Mouse (Mus musculus) T-helper 17 cell (primary cell): Measurements from ENCODE around the gene Rab6b.

Experiments
- in situ Hi-C, 2 experiments: fragments of 300-600 bp; cut with MboI, MseI; formaldehyde crosslinking; loops; 1 replicate in 1 of 2; 2 replicates in 1 of 2; pipeline ENCODE4 v1.15.1; 2025; ENCODE audit warnings: high pct_unique_total_duplicates in 2 of 2

Rab6b gene

DNA sequence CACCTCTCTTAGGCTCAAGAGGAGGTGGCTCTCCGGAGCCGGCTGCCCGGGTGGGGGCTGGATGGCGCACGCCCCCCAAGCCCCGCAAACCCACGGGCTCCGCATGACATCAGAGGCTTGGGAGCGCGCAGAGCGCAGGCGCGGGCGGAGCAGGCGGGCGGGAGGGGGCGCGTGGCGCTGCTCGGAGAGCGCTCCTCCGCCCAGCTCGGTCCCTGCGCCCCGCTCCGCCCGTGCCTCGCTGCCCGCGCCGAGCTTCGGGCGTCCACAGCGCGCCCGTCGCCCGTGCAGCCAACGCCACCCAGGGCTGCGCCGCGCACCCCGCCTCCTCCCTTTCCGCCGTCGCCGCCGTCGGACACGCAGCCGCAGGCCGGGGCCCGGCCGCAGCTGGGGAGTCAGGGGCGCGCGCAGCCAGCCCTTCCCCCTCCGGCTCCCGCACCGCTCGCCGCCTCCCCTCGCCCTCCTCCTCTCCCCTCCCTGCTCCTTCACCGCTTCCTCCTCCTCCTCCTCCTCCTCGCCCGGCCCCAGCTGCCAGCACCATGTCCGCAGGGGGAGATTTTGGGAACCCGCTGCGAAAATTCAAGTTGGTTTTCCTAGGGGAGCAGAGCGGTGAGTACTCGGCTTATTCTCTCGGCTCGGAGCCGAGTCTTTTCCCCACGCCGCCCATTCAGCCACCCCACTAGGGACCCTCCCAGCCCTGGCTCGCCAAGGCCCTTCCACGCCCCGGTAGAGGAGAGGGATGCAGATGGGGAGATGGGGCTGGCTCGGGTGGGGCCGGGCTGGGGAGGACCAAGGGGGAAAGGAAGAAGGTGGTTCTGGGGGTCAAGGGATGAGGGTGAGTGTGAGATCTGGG is at the start of gene Rab6b:
Gene Rab6b, plus strand, starts transcription at position 167 of the 850 bp plus-strand sequence.
- in situ Hi-C loops = loop anchor here in 1 of 2 experiments (5.0 kb wide), 1 partner anchor 90 kb away; the partner anchor contains the start of gene Srprb

DNA sequence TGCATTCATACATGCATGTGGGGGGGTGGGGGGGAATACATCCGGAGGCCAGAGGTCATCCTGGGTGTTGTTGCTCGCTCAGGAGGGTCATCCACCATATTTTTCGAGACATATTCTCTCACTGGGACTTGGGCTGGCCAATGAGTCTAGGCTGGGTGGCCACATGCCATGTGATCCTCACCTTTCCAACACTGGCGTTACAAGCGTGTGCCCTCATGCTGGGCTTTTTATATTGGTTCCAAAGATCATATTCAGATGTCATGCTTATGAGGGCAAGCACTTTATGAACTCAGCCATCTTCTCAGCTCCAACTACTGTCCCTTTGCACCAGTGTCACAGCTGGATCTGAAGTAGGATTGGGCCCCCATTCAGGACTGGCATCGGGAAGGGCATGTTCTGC is 48.0 kb upstream of the Rab6b start:
- in situ Hi-C loops = no loop called here

DNA sequence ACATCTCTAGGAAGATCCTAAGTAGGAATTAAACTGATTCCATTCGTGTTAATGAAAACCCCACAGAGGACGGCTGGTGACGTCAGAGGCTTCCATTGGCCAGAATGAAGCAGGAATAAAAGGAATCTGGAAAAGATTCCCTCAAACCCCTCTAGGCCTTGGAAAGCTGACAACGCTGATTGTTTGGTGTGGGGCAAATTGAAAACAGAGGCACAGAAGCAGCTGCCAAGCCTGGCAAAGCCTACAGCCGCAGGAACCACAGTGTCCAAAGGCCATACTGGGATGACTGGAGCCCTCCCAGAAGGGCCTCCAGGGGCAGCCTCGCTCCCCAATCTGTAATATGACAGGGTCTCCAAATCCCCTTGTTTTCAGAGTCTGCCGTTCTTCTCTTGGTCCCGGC is 44.7 kb upstream of the Rab6b start:
- in situ Hi-C loops = no loop called here

DNA sequence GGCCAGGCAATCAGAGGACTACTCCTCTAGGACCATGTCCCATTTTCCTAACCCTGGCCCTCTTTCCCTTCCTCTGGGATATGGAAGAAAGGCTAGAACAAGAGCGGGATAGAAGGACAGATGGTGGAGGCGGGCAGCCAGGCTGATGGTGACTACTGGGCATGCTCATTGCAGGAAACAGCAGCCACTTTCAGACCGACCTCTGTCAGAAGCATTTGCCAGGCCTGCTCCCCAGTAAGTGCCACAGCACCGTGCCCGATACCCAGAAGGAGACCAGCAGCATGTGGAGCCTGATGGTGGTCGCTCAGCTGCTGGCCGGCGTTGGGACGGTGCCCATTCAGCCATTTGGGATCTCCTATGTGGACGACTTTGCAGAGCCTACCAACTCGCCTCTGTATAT is 43.9 kb upstream of the Rab6b start:
- in situ Hi-C loops = no loop called here

DNA sequence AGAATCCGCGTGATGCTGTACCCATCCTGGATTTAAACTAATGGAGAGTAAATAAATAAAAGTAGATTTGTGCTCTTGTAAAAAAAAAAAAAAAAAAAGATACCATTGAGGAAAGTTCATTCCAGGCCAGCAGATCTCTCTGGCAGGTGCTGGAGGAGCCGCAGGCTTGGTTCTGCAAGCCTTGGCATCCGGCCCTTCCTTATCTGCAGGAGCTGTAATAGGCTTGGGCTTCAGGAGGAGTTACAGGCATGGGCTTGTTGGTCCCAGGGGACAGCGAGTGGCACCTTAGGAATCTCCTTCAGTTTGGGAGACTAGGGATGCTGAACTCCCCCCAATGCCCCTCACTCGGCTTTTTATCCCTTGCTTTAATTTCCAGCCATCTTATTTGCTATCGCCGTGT is 42.8 kb upstream of the Rab6b start:
- in situ Hi-C loops = no loop called here

DNA sequence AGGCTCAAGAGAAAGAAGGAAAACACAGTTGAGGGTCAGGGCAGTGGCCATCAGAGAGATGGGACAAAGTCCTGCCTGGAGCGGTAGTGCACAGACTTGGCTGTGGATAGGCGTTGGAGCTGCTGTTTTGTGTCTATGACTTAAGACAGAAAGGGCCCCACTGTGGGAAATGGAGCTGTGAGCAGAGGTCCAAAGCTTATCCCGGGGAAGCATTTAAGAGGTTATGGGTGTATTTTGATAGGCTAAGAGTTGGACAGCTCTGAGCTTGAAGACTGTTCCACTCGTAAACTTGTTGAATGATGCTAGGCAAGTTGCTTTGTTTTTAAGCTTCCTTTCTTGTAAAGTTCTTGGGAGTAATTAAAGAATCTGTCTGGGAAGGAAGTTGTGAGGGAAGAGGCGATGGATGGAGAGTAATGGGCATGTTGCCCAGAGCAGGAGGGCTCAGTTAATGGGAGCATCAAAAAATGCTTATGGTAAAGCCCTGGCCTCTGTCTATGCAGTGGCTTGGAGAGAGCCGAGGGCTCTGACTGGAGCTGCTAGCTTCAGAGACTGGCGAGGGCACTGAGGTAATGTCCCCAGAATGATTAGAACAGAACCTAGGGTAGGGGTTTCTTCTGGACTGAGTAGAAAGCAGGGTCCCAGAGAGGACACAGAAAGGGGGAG is 39.9 kb upstream of the Rab6b start:
- in situ Hi-C loops = no loop called here

DNA sequence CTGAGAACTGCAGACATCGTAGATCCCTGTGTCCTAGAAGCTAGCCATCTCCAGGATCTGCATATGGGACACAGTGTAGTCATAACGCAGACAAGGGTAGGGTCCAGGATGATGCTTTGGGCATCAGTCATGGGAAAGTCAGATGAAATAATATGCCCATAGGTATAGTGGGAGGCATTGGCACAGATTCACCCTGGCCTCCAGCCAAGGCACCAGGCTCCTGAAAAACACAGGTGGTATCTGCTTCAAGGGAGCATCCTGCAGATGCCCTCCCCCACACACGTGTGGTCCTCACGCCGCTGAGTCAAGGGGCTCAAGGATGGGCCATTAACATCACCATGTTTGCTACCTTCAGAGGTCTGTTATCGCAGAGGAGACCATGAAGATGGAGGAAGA is 39.4 kb upstream of the Rab6b start:
- in situ Hi-C loops = no loop called here

DNA sequence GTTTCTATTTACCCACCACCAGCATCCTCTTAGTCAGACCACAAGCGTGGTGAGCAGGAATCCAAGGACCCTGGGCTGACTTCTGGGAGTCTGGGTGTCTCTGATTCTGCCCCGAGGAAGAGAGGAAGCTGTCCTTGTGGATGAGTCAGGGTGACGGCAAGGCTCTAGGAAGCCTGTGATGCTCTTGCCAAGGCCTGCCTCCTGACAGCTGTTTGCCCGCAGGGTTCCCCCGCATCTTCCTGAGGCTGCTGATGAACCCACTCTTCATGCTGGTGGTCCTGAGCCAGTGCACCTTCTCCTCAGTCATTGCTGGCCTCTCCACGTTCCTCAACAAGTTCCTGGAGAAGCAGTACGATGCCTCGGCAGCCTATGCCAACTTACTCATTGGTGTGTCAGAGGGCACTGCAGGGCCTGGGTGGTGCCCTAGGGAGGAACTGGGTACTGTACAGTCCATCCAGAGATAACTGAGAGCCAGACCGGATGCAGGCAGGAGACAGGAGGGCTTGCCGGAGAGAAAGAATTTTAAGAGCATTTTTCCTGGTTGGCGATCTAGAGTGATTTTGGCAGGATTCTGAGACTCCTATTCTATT is 38.6 kb upstream of the Rab6b start:
- in situ Hi-C loops = no loop called here

DNA sequence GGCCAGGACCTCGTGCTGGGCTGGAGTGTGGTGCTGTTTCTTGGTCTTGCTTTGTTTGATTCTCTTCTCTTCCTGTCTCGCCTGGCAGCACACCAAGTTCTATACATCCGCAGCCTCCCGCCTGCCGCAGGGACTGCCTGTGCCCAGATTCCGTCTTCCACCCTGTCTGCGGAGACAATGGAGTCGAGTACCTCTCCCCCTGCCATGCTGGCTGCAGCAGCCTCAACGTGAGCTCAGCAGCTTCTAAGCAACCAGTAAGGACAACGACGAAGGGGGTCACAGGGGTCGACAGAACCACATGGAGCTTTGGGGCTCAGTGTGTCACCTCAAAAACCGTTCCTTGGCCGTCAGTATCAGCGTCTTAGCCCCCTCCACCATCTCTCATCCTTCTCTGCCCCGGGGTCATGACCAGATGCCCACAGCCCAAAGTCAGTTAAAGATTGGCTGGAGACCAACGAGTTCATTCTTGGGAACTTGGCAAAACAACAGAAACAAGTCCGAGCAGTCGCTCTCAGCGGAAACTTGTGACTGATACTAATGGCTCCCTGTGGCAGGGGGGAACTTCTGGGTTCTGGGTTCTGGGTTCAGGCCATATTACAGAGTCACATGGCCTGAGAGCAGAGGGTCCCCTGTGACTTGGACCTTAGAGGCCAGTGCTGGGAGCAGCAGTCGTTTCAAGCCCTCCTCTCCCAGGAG is 34.6 kb upstream of the Rab6b start:
- in situ Hi-C loops = loop anchor here in 1 of 2 experiments (25.0 kb wide), 1 partner anchor 210 kb away; no protein-coding TSS in a partner anchor

DNA sequence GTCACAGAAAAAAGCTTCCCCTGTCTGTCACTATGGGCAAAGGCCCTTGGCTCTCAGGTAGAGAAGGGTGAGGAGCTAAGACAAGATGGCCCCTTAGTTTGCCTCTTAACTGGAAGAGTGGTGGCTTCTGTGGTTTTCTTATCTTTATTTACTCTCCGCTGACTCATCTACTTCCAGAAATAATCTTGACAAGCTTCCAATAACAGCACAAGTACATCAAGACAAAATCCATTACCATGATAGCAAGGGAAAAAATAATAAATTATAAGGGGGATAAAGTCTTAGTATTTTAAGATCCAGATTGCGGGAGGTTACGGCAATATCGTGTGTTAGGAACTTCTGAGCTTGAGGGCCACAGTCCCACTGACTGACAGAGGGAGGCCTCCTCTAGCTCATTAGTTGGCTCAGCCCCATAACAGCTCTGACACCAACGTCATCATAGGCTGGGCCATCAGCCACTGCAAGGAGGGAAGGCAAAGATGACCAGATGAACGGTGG is 33.3 kb upstream of the Rab6b start:
- in situ Hi-C loops = loop anchor here in 1 of 2 experiments (25.0 kb wide), 1 partner anchor 209 kb away; no protein-coding TSS in a partner anchor

DNA sequence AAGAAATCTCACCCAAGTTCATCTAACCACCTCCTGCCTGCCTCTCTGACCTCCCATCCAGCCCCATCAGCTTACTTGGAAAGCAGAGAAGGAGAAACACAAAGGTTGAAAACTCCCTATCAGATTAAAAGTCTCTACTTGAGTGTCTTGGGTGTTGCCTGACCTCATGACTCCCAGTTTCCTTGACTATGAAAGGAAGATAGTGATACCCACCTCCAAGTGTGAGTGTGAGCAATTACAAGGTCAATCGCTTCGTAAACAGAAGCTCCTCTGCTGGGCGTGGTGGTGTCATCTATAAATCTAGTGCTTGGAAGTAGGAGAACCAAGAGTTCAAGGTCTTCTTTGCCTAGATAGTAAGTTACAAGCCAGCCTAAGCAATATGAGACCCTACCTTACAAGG is 31.4 kb upstream of the Rab6b start:
- in situ Hi-C loops = loop anchor here (10.0 to 25.0 kb wide), 2 partner anchors 205 to 207 kb away; no protein-coding TSS in a partner anchor

DNA sequence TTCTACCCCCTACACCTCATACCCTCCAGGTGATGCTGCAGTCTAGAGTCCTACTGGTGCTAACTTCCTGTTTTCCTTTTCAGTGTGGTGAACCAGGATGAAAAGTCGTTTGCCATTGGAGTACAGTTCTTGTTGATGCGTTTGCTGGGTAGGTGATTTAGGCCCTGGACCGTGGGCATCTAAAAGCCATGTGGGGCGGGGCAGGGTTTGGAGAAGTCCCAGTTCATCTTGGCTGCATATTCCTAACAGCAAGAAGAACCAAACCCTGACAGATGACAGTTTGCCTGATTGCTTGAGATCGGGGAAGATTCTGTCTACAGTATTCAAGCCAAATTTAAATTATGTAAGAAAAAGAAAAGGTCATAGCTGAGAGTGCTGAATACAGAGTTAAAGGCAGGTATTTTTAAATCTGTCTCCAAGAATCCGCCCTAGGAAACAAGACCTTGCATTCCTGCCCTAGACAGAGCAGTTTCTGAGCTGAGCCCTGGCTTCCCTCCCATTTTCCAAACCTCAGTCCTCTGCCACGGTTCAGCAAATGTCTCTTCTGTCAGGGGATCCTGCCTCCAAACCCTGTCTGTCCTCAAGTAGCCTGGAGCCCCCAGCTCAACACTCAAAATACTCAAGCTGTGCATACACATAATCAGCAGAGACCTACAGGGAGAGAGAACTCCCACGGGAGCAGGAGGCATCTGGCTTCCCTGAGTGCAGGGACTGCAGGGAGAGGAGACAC is 29.2 kb upstream of the Rab6b start:
- in situ Hi-C loops = loop anchor here (10.0 to 25.0 kb wide), 2 partner anchors 202 to 205 kb away; no protein-coding TSS in a partner anchor

DNA sequence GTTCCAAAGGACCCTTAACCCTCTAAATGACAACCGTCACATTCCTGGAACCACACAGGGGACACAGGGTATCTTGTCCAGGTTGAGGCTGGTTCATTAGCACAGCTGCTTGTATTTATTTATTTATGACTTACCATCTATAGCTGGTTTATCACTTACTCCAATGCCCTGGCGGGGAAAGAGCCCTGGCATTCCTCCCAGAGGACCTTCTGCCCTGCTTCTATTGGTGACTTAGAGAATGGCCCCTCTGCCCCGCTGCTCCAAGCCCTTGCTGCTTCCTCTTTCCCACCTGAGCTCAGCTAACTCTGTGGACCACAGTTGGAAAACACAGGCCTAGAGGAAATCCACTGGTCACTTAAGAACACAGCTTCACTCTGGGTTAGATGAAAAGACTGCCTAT is 28.2 kb upstream of the Rab6b start:
- in situ Hi-C loops = loop anchor here (10.0 to 25.0 kb wide), 2 partner anchors 201 to 204 kb away; no protein-coding TSS in a partner anchor

DNA sequence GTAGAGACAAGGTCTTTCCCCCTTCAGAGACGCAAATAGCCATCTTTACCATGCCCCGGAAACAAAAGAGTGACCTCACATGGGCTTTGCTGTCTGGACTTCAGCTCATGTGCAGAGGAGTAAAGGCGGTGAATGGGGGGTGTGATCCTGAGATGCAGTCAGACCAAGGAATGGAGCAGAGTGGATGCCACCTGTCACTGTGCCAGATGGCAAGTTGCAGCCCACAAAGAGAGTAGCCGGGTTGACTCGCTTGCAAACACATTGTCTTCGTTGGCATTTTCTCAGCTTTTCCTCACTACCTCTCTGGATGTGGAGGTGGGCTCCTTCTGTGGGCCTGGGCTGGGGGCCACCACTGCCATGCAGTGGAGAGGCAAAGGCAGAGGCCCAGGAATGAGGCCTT is 24.9 kb upstream of the Rab6b start:
- in situ Hi-C loops = loop anchor here (10.0 to 25.0 kb wide), 2 partner anchors 198 to 201 kb away; no protein-coding TSS in a partner anchor

DNA sequence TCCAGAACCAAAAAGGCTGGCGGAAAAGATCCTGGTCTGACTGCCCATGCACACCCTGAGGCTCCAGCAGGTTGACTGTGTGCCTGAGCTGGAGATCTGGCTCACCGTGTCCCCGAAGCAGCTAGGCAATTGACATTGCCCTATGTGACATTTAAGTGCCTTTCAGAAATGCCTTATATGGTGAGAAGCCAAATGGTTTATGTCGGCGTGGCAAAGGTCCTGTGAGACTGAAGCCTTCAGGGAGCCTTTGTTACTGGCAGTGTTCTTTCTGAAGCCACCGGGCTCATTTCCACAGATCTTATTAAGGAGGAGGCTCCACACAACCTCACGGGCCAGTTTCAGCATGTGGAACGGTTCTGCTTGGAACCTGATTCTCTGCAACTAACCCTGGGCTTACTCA is 24.3 kb upstream of the Rab6b start:
- in situ Hi-C loops = loop anchor here (10.0 to 25.0 kb wide), 2 partner anchors 198 to 200 kb away; no protein-coding TSS in a partner anchor

DNA sequence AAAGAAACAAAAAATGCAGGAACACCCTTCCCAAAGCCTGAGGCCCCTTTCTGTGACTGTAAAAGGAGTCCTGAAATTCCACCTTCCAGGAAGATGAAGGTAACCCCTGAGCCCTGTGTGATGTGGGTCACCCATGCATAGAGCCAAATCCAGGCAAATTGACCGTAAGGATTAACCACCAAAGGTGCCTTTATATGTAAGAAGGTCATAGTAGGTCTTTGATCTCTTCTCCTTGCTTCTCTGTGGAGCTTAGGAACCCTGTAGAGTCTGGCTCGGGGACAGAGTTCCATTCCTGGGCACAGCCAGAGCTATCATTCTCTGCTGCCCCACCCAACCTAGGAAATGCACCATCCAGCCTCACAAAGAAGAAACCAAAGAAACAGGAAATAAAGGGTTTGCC is 22.9 kb upstream of the Rab6b start:
- in situ Hi-C loops = loop anchor here (10.0 to 25.0 kb wide), 2 partner anchors 196 to 199 kb away; no protein-coding TSS in a partner anchor

DNA sequence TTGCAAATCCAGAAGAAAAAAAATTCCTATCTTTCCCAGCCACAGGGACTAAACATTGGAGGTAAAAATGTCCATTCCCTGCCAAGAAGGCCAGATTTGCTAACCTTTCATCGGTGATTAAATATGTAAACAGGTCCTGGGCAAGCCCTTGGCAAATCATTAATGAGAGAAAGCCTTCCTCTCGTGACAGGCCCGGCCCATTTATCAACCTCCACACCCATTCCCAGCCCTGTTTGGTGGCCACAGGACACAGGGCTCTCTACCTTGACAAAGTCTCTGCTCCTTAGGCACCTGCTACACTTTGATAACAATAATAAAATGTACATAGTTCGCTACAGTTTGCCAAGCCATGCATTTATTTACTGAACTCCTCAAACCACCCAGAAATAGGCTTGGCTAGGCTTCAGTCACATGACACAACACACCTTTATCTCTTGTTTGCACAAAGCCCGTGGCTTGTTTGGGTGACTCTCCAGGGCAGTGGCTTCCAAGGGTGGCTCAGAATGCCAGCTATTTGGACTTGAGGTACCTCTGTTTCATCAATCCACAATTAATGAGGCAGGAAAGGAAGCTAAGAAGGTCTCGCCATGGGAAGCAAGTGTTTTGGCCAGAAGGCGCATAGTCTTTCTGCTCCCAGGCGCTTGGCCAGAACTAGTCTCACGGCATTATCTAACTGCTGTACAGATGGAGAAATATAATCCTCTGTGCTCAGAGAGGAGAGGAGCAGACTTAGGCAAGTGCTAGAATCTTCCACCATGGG is 21.3 kb upstream of the Rab6b start:
- in situ Hi-C loops = loop anchor here (5.0 to 25.0 kb wide), 2 partner anchors 92 to 197 kb away; no protein-coding TSS in a partner anchor

DNA sequence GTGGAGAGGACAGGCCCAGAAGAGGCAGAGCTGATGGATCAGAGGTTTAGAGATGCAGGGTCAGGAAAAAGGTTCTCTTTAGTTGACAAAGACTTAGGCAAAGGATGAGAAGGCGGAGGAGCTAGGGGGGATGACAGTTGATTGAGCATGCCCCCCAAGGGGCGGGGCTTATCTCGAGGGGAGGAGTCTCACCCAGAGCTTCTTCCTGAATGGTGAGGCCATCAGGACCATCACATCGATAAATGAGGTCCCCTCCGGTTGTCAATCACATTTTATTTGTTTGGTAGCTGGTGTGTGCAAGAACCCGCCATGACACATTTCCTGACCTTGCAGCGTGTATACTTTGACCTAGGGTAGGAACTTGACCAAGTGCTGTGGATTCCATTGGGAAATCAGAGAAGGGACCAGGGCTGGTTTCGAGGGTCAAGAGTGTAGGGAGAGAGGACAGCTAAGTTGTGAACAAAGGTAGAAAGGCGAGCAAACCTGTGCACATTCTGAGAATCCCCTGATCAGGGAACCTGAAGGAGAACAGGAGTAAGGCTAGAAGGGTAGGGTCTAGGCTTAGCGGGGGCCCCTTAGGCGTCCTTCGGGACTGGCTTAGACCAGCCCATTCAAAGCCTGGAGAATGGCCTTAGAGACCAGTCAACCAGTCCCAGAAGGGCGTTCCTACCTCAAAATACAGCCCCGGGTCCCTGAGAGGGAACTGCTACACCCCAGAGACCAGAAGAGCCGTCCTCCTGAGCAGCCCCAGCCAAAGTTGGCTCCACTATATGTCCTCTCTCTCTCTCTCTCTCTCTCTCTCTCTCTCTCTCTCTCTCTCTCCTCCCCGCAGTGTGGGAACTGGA is 20.3 kb upstream of the Rab6b start:
- in situ Hi-C loops = loop anchor here (5.0 to 25.0 kb wide), 2 partner anchors 91 to 196 kb away; no protein-coding TSS in a partner anchor
